Mouse (Mus musculus) intestine, embryonic 14.5 days (tissue): ENCODE data around the gene Ralbp1. TPM values are rescaled to one million over a fixed set of nuclear protein-coding genes. Genes with fewer than 3 reads are reported as not detected.
A peak's percentile ranks its signal among the peaks of the same experiment; 100 is the strongest.

Experiments
- ATAC-seq: fragments of 200-750 bp; cut with Nextera tagmentation; replicated peaks from 2 replicates; pipeline ENCODE4 v1.8.0; 2017; ENCODE audit warnings: low read depth, moderate number of reproducible peaks, moderate TSS enrichment, moderate library complexity; ENCODE audit not compliant: low FRiP score, low TSS enrichment
- DNase-seq: peaks from one replicate; pipeline ENCODE4 v3.0.0-alpha.2; 2018; ENCODE audit warnings: low spot score
- H3K27ac ChIP-seq: fragments of 300-500 bp; sonication (generic); 2 replicates; pipeline ENCODE4 v1.5.1; 2014; ENCODE audit warnings: low read depth, mild to moderate bottlenecking, control low read depth
- H3K27me3 ChIP-seq: fragments of 300-500 bp; sonication (generic); replicated peaks from 2 replicates; pipeline ENCODE4 v1.6.1; 2014; ENCODE audit warnings: low read length, control low read depth; ENCODE audit not compliant: control insufficient read depth, insufficient read depth
- H3K36me3 ChIP-seq: fragments of 300-500 bp; sonication (generic); 2 replicates; pipeline ENCODE4 v1.6.1; 2014; ENCODE audit warnings: low read length, control low read depth; ENCODE audit not compliant: control insufficient read depth, insufficient read depth
- H3K4me1 ChIP-seq: fragments of 300-500 bp; sonication (generic); replicated peaks from 2 replicates; pipeline ENCODE4 v1.6.1; 2014; ENCODE audit warnings: low read length, control low read depth, mixed read lengths; ENCODE audit not compliant: control insufficient read depth, insufficient read depth
- H3K4me2 ChIP-seq: fragments of 300-500 bp; sonication (generic); 2 replicates; pipeline ENCODE4 v1.6.1; 2014; ENCODE audit warnings: low read length
- H3K4me3 ChIP-seq: fragments of 300-500 bp; sonication (generic); 2 replicates; pipeline ENCODE4 v1.5.1; 2014; ENCODE audit warnings: low read depth, low read length, control low read depth, mixed read lengths
- H3K9ac ChIP-seq: fragments of 300-500 bp; sonication (generic); 2 replicates; pipeline ENCODE4 v1.6.1; 2014; ENCODE audit warnings: mild to moderate bottlenecking, low read length
- H3K9me3 ChIP-seq: fragments of 300-500 bp; sonication (generic); 2 replicates; pipeline ENCODE4 v1.6.1; 2016; ENCODE audit warnings: low read length, control low read depth; ENCODE audit not compliant: control insufficient read depth
- WGBS: fragments of 180-500 bp; shearing (Covaris S2); extraction: QIAGEN DNeasy Blood & Tissue Kit; methylation state at CpG from one replicate; pipeline ENCODE4 v1.1.7; 2014; 5-methylcytosine and 5-hydroxymethylcytosine counted together
- polyA plus RNA-seq: library from polyadenylated mRNA; unstranded; fragments of >200 nt; fragmentation: Nextera tagmentation; extraction: Ambion mirVana; gene quantifications from 2 replicates; pipeline ENCODE4 v1.2.1, GENCODE M21; 2014

Gene Ralbp1
- polyA plus RNA-seq, 1 experiment from 2014 or later: 67.7 TPM

DNA sequence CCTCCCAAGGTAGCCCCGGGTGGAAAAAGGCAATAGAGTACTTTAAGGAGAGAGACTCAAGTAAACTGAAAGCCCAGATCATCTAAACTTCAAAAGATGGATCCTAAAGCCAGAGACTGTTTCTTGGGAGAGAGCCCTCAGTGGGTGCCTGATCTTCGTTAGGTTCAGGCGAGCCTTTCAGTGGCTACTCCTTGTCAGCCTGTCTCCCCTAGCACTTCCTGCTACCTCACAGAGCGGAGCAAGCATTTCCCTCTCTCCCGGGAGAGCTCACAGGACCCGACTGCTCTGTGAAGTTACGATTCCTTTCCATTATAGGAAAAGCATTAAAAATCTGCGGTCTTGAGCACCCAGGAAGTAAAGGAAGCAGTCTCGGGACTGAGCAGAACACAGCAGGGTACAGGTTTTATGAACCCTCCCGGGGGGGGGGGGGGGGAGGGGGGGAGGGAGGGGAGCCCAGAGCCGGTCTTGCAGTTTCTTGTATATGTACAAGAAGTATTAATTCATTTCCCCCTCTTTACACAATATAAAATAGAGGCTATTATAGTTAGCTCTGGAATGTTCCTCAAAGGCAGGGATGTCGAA, 20.8 kb upstream of the Ralbp1 start:
- Histone ChIP-seq H3K9ac (no peak overlapping the region), H3K9me3 (peaks cover 7% of the 10 kb centered on the region; the same call in 1 of the 2 replicates), H3K27me3 (no peaks in the 10 kb centered on the region), H3K4me3 (no peak overlapping the region), H3K36me3 (no peaks in the 10 kb centered on the region), H3K27ac (peak overlapping the region; percentile 51), H3K4me2 (peak overlapping the region; percentile 22; the same call in 1 of the 2 replicates), H3K4me1 (peaks cover 14% of the 10 kb centered on the region)
- DNase-seq (peak; percentile 60), ATAC-seq (peak; percentile 46; the same call in 1 of the 2 replicates)
- 27% methylated on average over 12 of the region's 12 CpGs for WGBS

DNA sequence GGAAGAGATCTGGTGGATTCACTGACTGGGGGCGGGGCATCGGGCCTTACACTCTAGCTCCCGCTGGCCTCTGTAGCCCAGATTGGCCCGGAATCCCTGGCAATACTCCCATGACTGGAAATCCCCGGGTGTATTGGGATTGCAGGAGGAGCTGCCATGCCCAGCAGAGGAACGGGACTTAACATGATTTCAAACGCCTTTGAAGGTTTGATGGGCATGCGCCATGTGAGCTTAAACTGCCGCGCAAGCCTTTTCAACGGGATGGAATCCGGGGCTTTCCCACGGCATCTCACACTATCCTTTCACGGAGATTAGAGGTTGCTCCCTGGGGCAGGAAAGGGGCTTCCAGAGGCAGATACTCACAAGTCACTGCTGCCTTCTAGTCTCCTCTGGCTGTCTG, 19.6 kb upstream of the Ralbp1 start:
- peaks cover 7% of the 10 kb centered on the region; the same call in 1 of the 2 replicates for H3K9me3 ChIP-seq
- H3K27ac ChIP-seq: no peak overlapping the region
- H3K4me1 ChIP-seq: peaks cover 14% of the 10 kb centered on the region
- no peak overlapping the region for H3K9ac ChIP-seq
- no peaks in the 10 kb centered on the region for H3K36me3 ChIP-seq
- no peak for ATAC-seq
- DNase-seq: no peak
- H3K4me2 ChIP-seq: no peak overlapping the region
- H3K27me3 ChIP-seq: no peaks in the 10 kb centered on the region
- whole genome bisulfite sequencing: 80% methylated on average over 14 of the region's 14 CpGs
- no peak overlapping the region for H3K4me3 ChIP-seq

DNA sequence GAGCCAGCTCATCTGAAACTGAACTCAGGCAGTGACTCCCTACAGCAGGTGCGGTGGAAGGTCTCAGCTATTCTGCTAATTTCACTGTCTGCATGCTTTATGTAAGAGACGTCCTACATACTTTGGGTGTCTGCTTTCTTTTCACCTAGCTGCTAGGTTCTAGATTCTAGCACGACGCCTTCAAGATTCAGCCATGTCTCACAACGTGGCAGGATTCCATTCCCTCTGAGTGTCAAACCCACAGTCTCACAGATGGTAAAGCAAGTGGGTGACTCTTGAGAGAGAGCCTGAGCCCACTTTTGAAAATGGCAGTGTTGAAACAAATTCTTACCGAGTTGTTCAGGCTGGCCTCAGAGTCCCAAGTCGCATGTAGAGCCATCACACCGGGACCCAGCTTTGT, 18.2 kb upstream of the Ralbp1 start:
- Histone ChIP-seq H3K36me3 (no peaks in the 10 kb centered on the region), H3K27me3 (no peaks in the 10 kb centered on the region), H3K9ac (no peak overlapping the region), H3K27ac (no peak overlapping the region), H3K4me3 (no peak overlapping the region), H3K4me2 (no peak overlapping the region), H3K9me3 (peaks cover 7% of the 10 kb centered on the region; the same call in 1 of the 2 replicates), H3K4me1 (peaks cover 14% of the 10 kb centered on the region)
- ATAC-seq (no peak), DNase-seq (no peak)
- 95% methylated on average over 8 of the region's 8 CpGs for WGBS

DNA sequence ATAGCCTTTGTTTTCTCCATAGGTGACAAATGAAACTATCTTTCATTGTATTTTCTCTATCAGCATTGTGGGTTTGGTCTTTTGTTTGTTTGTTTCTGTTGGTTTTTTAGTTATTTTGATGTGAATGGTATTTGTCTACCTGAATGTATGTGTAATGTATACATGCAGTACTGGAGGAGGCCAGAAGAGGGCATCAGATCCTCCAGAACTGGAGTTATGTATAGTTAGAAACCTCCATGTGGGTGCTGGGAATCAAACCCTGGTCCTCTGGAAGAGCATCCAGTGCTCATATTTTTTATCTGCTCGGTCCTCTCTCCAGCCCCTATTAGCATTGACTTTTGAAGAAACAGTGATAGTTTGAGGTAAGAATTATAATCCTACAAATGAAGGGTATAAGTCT, 17.4 kb upstream of the Ralbp1 start:
- Histone ChIP-seq H3K36me3 (no peaks in the 10 kb centered on the region), H3K4me3 (no peak overlapping the region), H3K27ac (no peak overlapping the region), H3K27me3 (no peaks in the 10 kb centered on the region), H3K4me2 (no peak overlapping the region), H3K9me3 (peaks cover 7% of the 10 kb centered on the region; the same call in 1 of the 2 replicates), H3K4me1 (peaks cover 14% of the 10 kb centered on the region), H3K9ac (no peak overlapping the region)
- ATAC-seq (no peak), DNase-seq (no peak)
- 95% methylated on average over 1 of the region's 1 CpGs for WGBS

DNA sequence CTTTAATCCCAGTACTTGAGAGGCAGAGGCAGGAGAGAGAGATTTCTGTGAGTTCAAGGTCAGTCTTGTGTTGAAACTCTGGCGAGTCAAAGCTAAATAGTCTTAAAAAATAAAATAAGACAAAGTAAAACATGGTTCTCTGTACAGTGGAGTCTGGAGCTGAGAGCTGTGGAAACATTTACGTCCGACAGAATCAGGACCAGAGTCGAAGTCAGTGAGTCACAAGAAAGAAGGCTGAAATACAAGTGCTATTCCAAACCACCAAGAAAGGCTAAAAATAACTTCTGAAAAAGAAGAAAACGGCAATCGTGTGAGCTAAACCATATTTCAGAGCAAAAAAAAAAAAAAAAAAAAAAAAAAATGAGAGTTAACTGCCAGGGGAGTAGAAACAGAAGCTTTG, 16.7 kb upstream of the Ralbp1 start:
- Histone ChIP-seq H3K36me3 (no peaks in the 10 kb centered on the region), H3K9me3 (peaks cover 7% of the 10 kb centered on the region; the same call in 1 of the 2 replicates), H3K9ac (no peak overlapping the region), H3K4me1 (peaks cover 10% of the 10 kb centered on the region), H3K27ac (no peak overlapping the region), H3K4me2 (no peak overlapping the region), H3K4me3 (no peak overlapping the region), H3K27me3 (no peaks in the 10 kb centered on the region)
- DNase-seq (no peak), ATAC-seq (no peak)
- WGBS: 82% methylated on average over 6 of the region's 6 CpGs

DNA sequence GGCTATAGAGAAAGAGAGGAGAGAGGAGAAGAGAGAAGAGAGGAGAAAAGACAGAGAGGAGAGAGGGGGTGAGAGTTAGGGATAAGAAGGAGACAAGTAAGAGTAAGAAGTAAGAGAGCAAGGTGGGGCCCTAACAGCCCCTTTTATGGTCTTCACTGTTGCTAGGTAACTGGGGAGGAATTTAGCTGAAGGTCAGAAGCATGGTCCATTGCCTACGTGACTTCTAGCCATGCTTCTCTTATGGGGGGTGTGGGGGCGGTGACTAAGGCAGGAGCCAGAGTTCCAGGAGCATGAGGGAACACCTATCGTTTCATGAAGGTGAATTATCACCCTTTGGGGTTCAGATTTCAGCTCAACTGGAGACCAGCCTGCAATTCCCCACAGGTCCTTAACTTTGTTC, 10.4 kb upstream of the Ralbp1 start:
- Histone ChIP-seq H3K27ac (no peak overlapping the region), H3K4me2 (no peak overlapping the region), H3K4me1 (no peaks in the 10 kb centered on the region; the same call in 1 of the 2 replicates), H3K4me3 (no peak overlapping the region), H3K27me3 (no peaks in the 10 kb centered on the region), H3K9me3 (no peaks in the 10 kb centered on the region), H3K9ac (no peak overlapping the region), H3K36me3 (no peaks in the 10 kb centered on the region)
- no peak for DNase-seq
- WGBS: 63% methylated on average over 3 of the region's 3 CpGs
- ATAC-seq: no peak

DNA sequence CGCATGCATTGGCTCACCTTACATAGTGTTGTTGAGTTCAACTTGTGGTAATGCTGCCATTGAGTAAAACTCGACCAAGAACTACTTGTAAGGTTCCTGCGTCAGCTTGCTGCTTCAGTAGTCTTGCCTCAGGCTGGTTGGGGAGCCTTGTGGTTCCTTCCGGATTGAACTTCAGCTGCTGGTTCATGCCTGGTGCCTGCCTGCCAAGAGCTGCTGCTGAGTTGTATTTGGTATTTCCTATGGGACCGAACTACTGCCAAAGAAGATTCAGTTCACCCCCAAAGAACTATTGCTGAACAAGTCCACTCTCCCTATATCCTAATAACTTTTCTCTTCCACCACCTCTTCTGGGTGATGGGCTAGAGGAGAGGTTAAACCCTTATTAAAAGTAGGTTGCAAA, 3.9 kb upstream of the Ralbp1 start:
- no peaks in the 10 kb centered on the region for H3K9me3 ChIP-seq
- ATAC-seq (no peak), DNase-seq (peak; percentile 35)
- WGBS: 81% methylated on average over 5 of the region's 5 CpGs
- H3K27ac ChIP-seq: no peak overlapping the region
- no peaks in the 10 kb centered on the region for H3K27me3 ChIP-seq
- H3K4me1 ChIP-seq: peaks cover 6% of the 10 kb centered on the region; the same call in 1 of the 2 replicates
- H3K36me3 ChIP-seq: no peaks in the 10 kb centered on the region
- H3K4me2 ChIP-seq: no peak overlapping the region
- H3K4me3 ChIP-seq: no peak overlapping the region
- no peak overlapping the region for H3K9ac ChIP-seq

DNA sequence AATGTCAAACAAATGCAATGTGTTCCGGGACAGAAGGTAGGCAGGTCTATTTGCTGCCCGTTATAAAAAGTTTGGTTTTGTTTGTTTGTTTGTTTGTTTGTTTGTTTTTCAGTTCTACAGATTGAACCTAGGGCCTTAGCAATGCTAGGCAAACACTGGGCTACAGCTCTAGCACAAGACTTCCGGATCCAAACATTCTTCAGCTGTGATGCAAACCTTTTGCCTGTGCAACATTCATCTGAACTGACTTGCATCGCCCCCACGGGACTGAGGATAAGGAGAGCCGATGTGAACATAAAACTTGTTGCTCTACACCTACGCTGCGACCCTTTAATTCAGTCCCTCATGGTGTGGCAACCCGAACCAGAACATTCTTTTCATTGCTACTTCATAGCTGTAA, 973 bp upstream of the Ralbp1 start:
- H3K4me2 ChIP-seq: peak overlapping the region; percentile 66
- H3K27me3 ChIP-seq: no peaks in the 10 kb centered on the region
- peak; percentile 49 for DNase-seq
- 56% methylated on average over 9 of the region's 9 CpGs for WGBS
- peak overlapping the region; percentile 86; the same call in 1 of the 2 replicates for H3K4me3 ChIP-seq
- no peak for ATAC-seq
- no peaks in the 10 kb centered on the region for H3K9me3 ChIP-seq
- peaks cover 13% of the 10 kb centered on the region for H3K4me1 ChIP-seq
- peak overlapping the region; percentile 57 for H3K9ac ChIP-seq
- H3K36me3 ChIP-seq: no peaks in the 10 kb centered on the region
- H3K27ac ChIP-seq: peak overlapping the region; percentile 95; the same call in 1 of the 2 replicates

DNA sequence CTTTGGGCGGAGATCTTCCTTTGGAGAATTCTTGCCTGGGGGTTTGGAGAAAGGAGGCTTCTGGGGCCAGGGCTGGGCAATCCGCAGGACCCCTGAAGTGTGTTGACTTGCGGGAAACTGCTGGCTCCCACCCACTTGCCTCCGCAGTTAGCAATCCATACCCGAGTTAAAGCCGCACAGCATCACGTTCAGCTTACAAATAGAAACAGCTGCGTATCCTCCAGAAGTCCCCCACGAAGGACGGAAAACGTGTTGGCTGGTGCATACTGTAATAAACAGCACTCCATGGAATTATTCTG, 251 bp downstream of the Ralbp1 start:
- ATAC-seq (no peak), DNase-seq (no peak)
- Histone ChIP-seq H3K9ac (peak overlapping the region; percentile 57), H3K4me3 (peak overlapping the region; percentile 86), H3K27ac (peak overlapping the region; percentile 95), H3K27me3 (no peaks in the 10 kb centered on the region), H3K4me1 (peaks cover 13% of the 10 kb centered on the region), H3K9me3 (no peaks in the 10 kb centered on the region), H3K4me2 (peak overlapping the region; percentile 66), H3K36me3 (no peaks in the 10 kb centered on the region)
- under 1% methylated on average over 11 of the region's 11 CpGs for WGBS
